Mouse (Mus musculus) hindbrain, embryonic 16.5 days (tissue): Measurements from ENCODE around the gene Gm47959. TPM values are rescaled to one million over a fixed set of nuclear protein-coding genes. Genes with fewer than 3 reads are reported as not detected.
"Not testable (repeated sequence)": the region's sequence is repeated elsewhere in the genome, so short reads cannot be mapped to it uniquely, and the experiment has no call there.

Experiments
- ATAC-seq: fragments of 200-750 bp; cut with Nextera tagmentation; 2 replicates; pipeline ENCODE4 v1.8.0; 2017; ENCODE audit warnings: moderate TSS enrichment, moderate library complexity
- H3K27ac ChIP-seq: fragments of 300-500 bp; sonication (generic); 2 replicates; pipeline ENCODE4 v1.5.1; 2014; ENCODE audit warnings: low read depth, mild to moderate bottlenecking, control low read depth, low read length, moderate library complexity
- H3K27me3 ChIP-seq: fragments of 300-500 bp; sonication (generic); replicated peaks from 2 replicates; pipeline ENCODE4 v1.6.1; 2014; ENCODE audit warnings: low read length; ENCODE audit not compliant: control insufficient read depth, insufficient read depth
- H3K36me3 ChIP-seq: fragments of 300-500 bp; sonication (generic); 2 replicates; pipeline ENCODE4 v1.6.1; 2014; ENCODE audit warnings: mild to moderate bottlenecking, low read length, moderate library complexity, mixed read lengths; ENCODE audit not compliant: control insufficient read depth, insufficient read depth
- H3K4me1 ChIP-seq: fragments of 300-500 bp; sonication (generic); 2 replicates; pipeline ENCODE4 v1.6.1; 2014; ENCODE audit warnings: low read depth, low read length; ENCODE audit not compliant: control insufficient read depth, insufficient read depth
- H3K4me2 ChIP-seq: fragments of 300-500 bp; sonication (generic); 2 replicates; pipeline ENCODE4 v1.6.1; 2014; ENCODE audit warnings: mild to moderate bottlenecking, low read length, control low read depth, moderate library complexity
- H3K4me3 ChIP-seq: fragments of 300-500 bp; sonication (generic); 2 replicates; pipeline ENCODE4 v1.5.1; 2014; ENCODE audit warnings: mild to moderate bottlenecking, low read length, control low read depth, moderate library complexity
- H3K9ac ChIP-seq: fragments of 300-500 bp; sonication (generic); 2 replicates; pipeline ENCODE4 v1.6.1; 2014; ENCODE audit warnings: low read depth, mild to moderate bottlenecking, control low read depth, low read length, moderate library complexity
- H3K9me3 ChIP-seq: fragments of 300-500 bp; sonication (generic); 2 replicates; pipeline ENCODE4 v1.6.1; 2014; ENCODE audit warnings: mild to moderate bottlenecking, low read length, moderate library complexity; ENCODE audit not compliant: control insufficient read depth
- WGBS: fragments of 180-500 bp; shearing (Covaris S2); extraction: QIAGEN DNeasy Blood & Tissue Kit; methylation state at CpG from one replicate; pipeline ENCODE4 v1.1.7; 2014; 5-methylcytosine and 5-hydroxymethylcytosine counted together
- polyA plus RNA-seq: library from polyadenylated mRNA; unstranded; fragments of >200 nt; fragmentation: Nextera tagmentation; extraction: Ambion mirVana; gene quantifications from 2 replicates; pipeline ENCODE4 v1.2.1, GENCODE M21; 2015

Gm47959 gene
- not detected in 2 replicates for polyA plus RNA-seq

- H3K4me3 ChIP-seq, H3K9me3 ChIP-seq, H3K4me1 ChIP-seq, H3K4me2 ChIP-seq, H3K36me3 ChIP-seq, ATAC-seq, H3K27ac ChIP-seq, H3K9ac ChIP-seq, H3K27me3 ChIP-seq: not testable (repeated sequence)
- WGBS = 97% methylated on average over 3 of the region's 9 CpGs
Measured at GRCm38 (mm10) chr1:83000306-83000705, at the start of gene Gm47959. Gene Gm47959, plus strand, starts transcription at chr1:83000548.

- not testable (repeated sequence) for H3K4me3 ChIP-seq, H3K27ac ChIP-seq, ATAC-seq, H3K27me3 ChIP-seq, H3K36me3 ChIP-seq, H3K9me3 ChIP-seq, H3K4me2 ChIP-seq, H3K4me1 ChIP-seq, H3K9ac ChIP-seq
Measured at GRCm38 (mm10) chr1:82955913-82956312, 44.4 kb upstream of the Gm47959 start, which contains the start of gene Gm7544. Gene Gm7544, minus strand, starts transcription at chr1:82956013.

GRCm38 (mm10) chr1:82959870-82960385 lies 40.4 kb upstream of the Gm47959 start, which contains the start of gene Gm47955:
Gene Gm47955, plus strand, starts transcription at chr1:82960286.
- no peaks in the 10 kb centered on the region for H3K4me1 ChIP-seq

GRCm38 (mm10) chr1:82966413-82966812 lies 33.9 kb upstream of the Gm47959 start:
- H3K4me1 ChIP-seq = no peaks in the 10 kb centered on the region
- no peak overlapping the region for H3K9ac ChIP-seq
- no peaks in the 10 kb centered on the region for H3K36me3 ChIP-seq
- no peak for ATAC-seq
- H3K9me3 ChIP-seq = peaks cover 3% of the 10 kb centered on the region; the same call in 1 of the 2 replicates
- H3K4me2 ChIP-seq = no peak overlapping the region
- H3K27me3 ChIP-seq = no peaks in the 10 kb centered on the region
- no peak overlapping the region for H3K27ac ChIP-seq
- WGBS = 58% methylated on average over 3 of the region's 3 CpGs
- no peak overlapping the region for H3K4me3 ChIP-seq

More at GRCm38 (mm10) chr1:82959870-82960385, 40.4 kb upstream of the Gm47959 start, which contains the start of gene Gm47955:
- H3K4me3 ChIP-seq = no peak within 1 kb of the TSS
- no peaks in the 10 kb centered on the region for H3K36me3 ChIP-seq
- no peak within 1 kb of the TSS for H3K9ac ChIP-seq
- peaks cover 3% of the 10 kb centered on the region; the same call in 1 of the 2 replicates for H3K9me3 ChIP-seq
- H3K27me3 ChIP-seq = no peaks in the 10 kb centered on the region
- H3K27ac ChIP-seq = no peak within 1 kb of the TSS
- ATAC-seq = no peak
- 92% methylated on average over 11 of the region's 11 CpGs for WGBS
- no peak within 1 kb of the TSS for H3K4me2 ChIP-seq

GRCm38 (mm10) chr1:82972046-82972445 lies 28.3 kb upstream of the Gm47959 start:
- Histone ChIP-seq H3K4me1 (no peaks in the 10 kb centered on the region), H3K9ac (no peak overlapping the region), H3K36me3 (no peaks in the 10 kb centered on the region), H3K4me3 (no peak overlapping the region), H3K4me2 (no peak overlapping the region), H3K27ac (no peak overlapping the region), H3K27me3 (no peaks in the 10 kb centered on the region), H3K9me3 (no peaks in the 10 kb centered on the region)
- 60% methylated on average over 4 of the region's 4 CpGs for WGBS
- no peak for ATAC-seq

- H3K9me3 ChIP-seq = no peaks in the 10 kb centered on the region
- H3K27me3 ChIP-seq = no peaks in the 10 kb centered on the region
- H3K4me2 ChIP-seq = no peak overlapping the region
- no peaks in the 10 kb centered on the region for H3K36me3 ChIP-seq
- no peak overlapping the region for H3K9ac ChIP-seq
- H3K4me3 ChIP-seq = no peak overlapping the region
- WGBS = 87% methylated on average over 1 of the region's 1 CpGs
- no peaks in the 10 kb centered on the region for H3K4me1 ChIP-seq
- H3K27ac ChIP-seq = no peak overlapping the region
- no peak for ATAC-seq
Measured at GRCm38 (mm10) chr1:82973244-82973643, 27.1 kb upstream of the Gm47959 start.

GRCm38 (mm10) chr1:82973901-82974300 lies 26.4 kb upstream of the Gm47959 start:
- Histone ChIP-seq H3K9ac (no peak overlapping the region), H3K4me1 (no peaks in the 10 kb centered on the region), H3K9me3 (no peaks in the 10 kb centered on the region), H3K4me3 (no peak overlapping the region), H3K27ac (no peak overlapping the region), H3K36me3 (no peaks in the 10 kb centered on the region), H3K4me2 (no peak overlapping the region), H3K27me3 (no peaks in the 10 kb centered on the region)
- ATAC-seq = no peak
- WGBS = 80% methylated on average over 6 of the region's 6 CpGs

- no peaks in the 10 kb centered on the region for H3K4me1 ChIP-seq
- no peak overlapping the region for H3K4me2 ChIP-seq
- no peak overlapping the region for H3K27ac ChIP-seq
- no peaks in the 10 kb centered on the region for H3K9me3 ChIP-seq
- no peaks in the 10 kb centered on the region for H3K27me3 ChIP-seq
- no peak overlapping the region for H3K4me3 ChIP-seq
- no peak for ATAC-seq
- H3K9ac ChIP-seq = no peak overlapping the region
- WGBS = 89% methylated on average over 9 of the region's 9 CpGs
- H3K36me3 ChIP-seq = no peaks in the 10 kb centered on the region
Measured at GRCm38 (mm10) chr1:82974342-82974741, 26.0 kb upstream of the Gm47959 start.

- H3K4me3 ChIP-seq = no peak overlapping the region
- no peak overlapping the region for H3K9ac ChIP-seq
- no peak overlapping the region for H3K27ac ChIP-seq
- no peak overlapping the region for H3K4me2 ChIP-seq
- 83% methylated on average over 5 of the region's 5 CpGs for WGBS
- no peaks in the 10 kb centered on the region for H3K9me3 ChIP-seq
- no peak for ATAC-seq
- no peaks in the 10 kb centered on the region for H3K4me1 ChIP-seq
- no peaks in the 10 kb centered on the region for H3K27me3 ChIP-seq
- H3K36me3 ChIP-seq = no peaks in the 10 kb centered on the region
Measured at GRCm38 (mm10) chr1:82975750-82976149, 24.6 kb upstream of the Gm47959 start.

GRCm38 (mm10) chr1:82977840-82978239 lies 22.5 kb upstream of the Gm47959 start:
- Histone ChIP-seq H3K9me3 (no peaks in the 10 kb centered on the region), H3K27me3 (no peaks in the 10 kb centered on the region), H3K36me3 (no peaks in the 10 kb centered on the region), H3K4me1 (no peaks in the 10 kb centered on the region), H3K4me3 (no peak overlapping the region), H3K4me2 (no peak overlapping the region), H3K9ac (no peak overlapping the region), H3K27ac (no peak overlapping the region)
- no peak for ATAC-seq
